Mouse (Mus musculus): Measurements from ENCODE around the gene Cdkal1.

GRCm38 (mm10) chr13:29596735-29597134 is 258.7 kb downstream of the Cdkal1 start:
- TF ChIP-seq ZC3H11A (IDR thresholded peaks at IDR 0.05; ENCODE audit: borderline replicate concordance, low read depth, low read length), result no peak
- no peak for TF ChIP-seq CHD2 (IDR thresholded peaks at IDR 0.05; ENCODE audit: low read depth, low read length)
- TF ChIP-seq MAFK (IDR thresholded peaks at IDR 0.05; ENCODE audit: insufficient read depth, low read depth, low read length), result no peak
- no peak for TF ChIP-seq ZNF384 (IDR thresholded peaks at IDR 0.05; ENCODE audit: low read depth, low read length)

All from ES-E14 (cell line).